Mouse (Mus musculus) layer of hippocampus, postnatal 36 days (tissue): ENCODE data around the gene Trp53rka. TPM values are rescaled to one million over a fixed set of nuclear protein-coding genes. Genes with fewer than 3 reads are reported as not detected.
"Not testable (repeated sequence)": the region's sequence is repeated elsewhere in the genome, so short reads cannot be mapped to it uniquely, and the experiment has no call there.

ENCODE experiments used
- DNase-seq, 2 experiments: peaks; one replicate each; pipeline ENCODE4 v3.0.0; 2022
- total RNA-seq, 2 experiments: library from RNA; stranded (reverse); gene quantifications; 2 replicates each; pipeline ENCODE4 v1.2.3; 2021

The Trp53rka gene
- total RNA-seq: 10 to 100 TPM; 19.4 TPM

DNA sequence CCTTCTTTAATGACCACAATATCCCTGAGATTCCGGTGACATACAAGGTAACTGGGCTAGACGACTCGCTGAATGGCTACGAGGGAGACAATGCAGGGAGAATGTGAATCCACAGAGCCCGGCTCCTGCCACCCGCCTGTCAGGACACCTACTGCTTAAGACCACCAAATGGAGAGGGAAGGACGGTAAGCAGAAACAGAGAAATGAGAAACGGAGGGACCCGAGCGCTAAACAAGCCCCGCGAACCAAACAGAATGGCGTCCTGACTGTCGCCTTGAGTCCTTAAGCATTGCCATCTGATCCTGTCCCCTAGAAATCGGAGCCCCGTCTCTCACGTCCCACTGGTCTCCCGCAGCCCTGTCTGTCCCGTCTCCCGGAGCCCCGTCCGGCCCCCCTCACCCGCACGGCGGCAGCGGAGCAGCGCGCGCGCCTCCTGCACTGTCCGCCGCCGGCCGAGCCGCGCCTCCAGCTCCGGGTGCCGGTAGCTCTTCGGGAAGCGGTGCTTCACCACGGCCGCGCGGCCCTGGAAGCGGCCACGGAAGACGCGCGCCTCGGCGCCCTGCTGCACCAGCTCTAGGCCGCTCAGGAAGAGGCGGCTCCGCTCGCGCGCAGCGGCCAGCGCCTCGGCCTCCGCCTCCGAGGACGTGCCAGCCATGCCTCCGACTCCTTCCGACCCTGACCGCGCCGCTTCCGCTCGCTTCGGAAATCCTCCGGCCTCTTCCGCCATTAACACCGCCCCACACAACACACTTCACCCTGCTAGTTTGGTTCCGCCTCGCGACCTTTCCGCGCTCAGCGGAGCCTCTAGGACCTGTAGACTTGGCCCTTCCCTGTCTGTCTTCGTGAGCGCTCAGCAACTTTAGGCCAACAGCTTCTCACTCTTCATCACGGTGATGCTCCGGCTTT lies at the start of gene Trp53rka:
Gene Trp53rka, minus strand, starts transcription at position 677 of the 906 bp plus-strand sequence.
- DNase-seq: peak; percentile 81 to 83

DNA sequence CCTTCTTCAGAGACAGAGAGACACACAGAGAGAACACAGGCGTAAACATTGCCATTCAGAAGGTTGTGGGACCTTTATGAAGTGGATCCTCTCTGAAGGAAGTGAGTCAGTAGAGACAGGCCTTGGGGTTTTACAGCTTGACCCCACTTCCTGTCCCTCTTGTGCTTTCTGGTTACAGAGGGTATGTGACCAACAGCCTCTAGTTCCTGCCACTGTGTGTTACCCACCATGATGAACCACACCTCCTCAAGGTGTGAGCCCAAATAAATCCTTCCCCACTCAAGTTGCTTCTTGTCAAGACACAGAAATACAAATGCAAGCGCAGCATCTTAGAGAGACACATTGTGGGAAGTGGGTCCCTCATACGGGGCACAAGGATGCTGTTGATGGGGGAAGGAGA lies 47.9 kb upstream of the Trp53rka start:
- DNase-seq: no peak

DNA sequence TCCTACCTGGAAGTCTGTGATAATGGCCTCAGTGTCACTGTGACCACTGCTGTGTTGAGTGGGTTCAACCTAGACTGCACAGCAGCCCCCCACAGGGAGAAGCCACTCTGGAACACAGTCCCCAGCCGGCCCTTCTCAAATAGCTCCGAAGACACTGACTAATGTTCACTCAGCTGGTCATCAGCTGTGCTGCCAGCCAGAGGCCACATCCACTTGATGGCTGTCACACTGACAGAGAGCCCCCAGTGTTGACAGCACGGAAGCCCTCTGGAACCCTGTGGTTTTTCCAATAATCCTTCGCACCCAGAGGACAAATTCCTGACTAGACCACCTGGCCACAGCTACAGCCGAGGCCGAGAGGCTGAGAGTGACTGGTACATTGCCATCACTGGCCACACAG lies 40.7 kb upstream of the Trp53rka start:
- no peak for DNase-seq

DNA sequence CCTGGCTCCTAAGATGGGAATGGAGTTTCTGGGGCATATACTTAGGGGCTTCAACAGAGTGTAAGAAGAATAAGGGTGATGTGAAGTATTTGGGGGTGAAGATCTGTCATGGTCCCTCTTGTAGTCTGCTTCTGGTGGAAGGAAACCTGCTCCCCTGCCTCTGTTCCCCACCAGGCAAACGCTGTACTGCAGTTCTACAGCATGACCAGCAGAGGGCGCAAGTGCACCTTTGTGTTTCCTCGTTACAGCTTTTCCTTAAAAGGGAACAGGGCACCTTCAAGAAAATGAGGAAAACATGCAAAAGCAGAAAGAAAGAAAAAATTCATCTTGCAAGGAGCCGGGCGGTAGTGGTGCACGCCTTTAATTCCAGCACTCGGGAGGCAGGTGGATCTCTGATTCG lies 36.0 kb upstream of the Trp53rka start:
- peak; percentile 52 to 63 for DNase-seq

DNA sequence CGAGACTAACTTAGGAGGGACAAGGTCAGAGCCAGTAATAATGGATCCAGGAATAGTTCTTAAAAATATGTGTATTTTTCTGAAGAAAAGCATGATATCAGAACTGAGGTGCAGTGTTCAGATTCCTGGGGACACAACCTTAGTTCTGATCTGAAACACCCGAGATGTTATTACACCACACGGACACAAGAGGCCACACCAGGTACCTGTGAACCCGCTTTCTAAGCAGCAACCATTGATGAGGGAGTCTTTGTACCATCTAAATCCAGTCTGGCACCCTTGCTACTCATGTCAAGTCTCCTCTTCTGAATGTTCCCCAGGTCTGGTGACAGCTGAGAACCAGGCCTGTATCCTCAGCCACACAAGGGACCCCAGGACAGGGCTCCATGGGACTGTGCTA lies 32.5 kb upstream of the Trp53rka start:
- no peak for DNase-seq

DNA sequence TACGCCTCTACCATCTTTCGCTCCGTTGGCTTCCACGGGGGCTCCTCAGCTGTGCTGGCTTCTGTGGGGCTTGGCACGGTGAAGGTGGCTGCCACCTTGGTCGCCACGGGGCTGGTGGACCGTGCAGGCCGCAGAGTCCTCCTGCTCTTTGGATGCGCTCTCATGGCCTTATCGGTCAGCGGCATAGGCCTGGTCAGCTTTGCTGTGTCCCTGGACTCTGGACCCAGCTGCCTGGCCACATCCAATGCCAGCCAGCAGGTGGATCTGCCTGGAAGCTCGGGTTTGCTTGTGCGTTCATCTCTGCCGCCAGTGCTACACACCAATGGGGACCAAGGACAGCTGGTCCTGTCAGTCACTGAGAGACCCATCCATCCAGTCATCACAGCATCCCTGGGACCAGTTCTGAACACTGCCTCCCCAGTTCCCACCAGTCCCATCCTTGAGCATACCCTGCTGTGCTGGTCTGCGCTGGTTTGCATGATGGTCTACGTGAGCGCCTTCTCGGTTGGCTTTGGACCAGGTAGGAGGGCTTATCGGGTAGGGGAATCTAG lies 22.1 kb upstream of the Trp53rka start:
- DNase-seq: no peak

DNA sequence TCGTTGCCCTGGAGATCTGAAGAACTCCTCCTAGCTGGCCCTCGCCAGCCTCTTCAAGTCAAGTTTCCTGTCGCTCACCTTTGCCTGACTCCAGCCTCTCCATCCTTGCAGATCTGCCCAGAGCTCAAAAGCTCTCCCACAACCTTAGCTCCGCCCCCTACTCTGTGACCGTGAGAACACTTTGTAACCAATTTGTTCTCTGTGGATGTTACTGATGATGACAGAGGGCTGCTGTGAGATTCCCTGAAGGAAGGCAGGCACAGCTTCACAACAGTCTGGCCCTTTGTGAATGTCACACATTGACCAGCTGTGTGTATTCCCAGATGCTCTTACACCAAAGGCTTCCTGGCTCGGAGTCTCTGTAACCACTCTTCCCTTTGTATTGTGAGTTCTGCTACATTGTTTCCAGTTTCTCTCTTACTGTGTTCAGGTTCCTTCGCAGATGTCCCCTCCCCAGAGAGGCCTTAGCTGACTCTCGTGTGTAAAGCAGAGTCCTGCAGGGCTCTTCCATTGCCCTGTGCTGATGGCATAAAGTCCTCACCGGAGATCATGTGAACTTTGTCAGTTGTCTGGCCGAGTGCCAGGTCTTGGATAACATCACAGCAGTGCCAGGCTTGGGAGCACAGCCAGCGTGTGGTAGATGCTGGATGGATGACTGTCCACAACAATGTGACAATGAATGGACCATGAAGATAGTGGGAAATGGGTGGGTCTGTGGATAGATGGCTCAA lies 19.9 kb upstream of the Trp53rka start:
- no peak for DNase-seq

DNA sequence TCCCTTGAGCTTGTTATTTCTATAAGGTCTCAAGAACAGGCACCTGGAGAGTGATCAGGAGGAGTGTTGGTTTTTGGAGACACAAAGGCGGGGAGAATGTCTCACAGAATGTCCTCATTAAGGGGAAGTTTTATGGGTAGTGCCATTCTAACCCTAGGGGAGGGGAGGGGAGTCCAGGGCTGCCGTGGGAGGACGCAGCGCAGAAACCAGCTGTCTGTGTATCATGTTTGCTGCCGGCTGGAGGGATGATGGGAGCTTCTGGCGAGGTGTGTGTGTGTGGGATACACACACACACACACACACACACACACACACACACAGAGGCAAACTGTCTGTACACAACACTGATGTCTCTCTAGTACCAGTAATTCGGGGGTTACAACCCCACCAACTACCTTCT lies 19.3 kb upstream of the Trp53rka start:
- DNase-seq: no peak

DNA sequence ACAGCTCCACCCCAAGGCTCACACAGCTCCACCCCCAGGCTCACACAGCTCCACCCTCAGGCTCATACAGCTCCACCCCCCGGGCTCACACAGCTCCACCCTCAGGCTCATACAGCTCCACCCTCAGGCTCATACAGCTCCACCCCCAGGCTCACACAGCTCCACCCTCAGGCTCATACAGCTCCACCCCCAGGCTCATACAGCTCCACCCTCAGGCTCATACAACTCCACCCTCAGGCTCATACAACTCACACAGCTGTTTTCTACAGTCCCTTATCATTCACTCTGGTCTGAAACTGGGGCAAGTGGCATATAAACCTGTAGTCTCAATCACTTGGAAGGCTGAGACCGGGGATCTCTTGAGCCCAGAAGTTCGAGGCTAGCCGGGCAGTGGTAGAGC lies 18.4 kb upstream of the Trp53rka start:
- DNase-seq: not testable (repeated sequence)

DNA sequence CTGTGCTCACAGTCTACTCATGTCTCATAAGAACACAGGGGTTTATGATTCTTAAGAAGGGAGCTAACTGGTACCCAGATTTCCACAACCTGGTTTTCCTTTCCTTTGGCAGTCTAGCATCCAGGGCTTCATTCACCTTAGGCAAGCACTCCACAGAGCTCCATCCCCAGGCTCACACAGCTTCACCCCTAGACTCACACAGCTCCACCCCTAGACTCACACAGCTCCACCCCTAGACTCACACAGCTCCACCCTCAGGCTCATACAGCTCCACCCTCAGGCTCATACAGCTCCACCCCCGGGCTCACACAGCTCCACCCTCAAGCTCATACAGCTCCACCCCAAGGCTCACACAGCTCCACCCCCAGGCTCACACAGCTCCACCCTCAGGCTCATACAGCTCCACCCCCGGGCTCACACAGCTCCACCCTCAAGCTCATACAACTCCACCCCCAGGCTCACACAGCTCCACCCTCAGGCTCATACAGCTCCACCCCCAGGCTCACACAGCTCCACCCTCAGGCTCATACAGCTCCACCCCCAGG lies 17.9 kb upstream of the Trp53rka start:
- DNase-seq: not testable (repeated sequence)

DNA sequence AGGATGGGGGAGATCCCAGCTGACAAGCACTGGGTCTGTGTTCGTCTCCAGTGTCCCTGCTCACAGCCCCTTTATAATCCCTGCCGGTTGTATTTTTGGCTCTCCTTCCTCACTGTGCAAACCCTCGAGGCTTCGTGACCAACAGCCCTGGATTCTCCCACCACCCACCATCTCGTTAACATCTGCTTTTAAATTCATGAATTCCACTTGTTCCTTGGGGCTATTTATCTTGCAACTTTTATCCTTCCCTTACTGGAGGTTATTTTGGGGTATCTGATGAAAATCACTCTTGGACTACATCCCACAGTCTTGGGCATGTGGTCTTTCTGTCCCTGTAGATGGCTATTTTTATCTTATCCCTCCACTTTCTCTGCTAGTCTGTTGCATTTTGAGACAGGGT lies 17.3 kb upstream of the Trp53rka start:
- no peak for DNase-seq

DNA sequence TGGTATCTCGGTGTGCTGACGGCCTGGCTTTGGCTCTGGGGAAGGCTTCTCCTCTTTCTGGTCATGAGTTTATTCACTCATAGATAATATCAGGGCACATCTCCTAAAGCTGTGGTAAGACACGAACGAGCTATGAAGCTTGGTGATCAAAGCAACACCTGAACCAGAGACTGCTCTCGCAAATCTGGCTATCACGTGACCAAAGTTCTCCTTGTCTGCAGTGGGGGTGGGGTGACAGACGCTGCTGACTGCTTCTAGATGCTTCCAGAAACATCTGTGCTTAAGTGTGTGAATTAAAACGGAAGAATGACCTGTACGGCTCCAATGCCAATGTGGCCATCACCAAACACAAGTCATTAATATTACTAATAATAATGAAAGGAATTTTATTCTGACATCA lies 16.6 kb upstream of the Trp53rka start:
- no peak for DNase-seq

DNA sequence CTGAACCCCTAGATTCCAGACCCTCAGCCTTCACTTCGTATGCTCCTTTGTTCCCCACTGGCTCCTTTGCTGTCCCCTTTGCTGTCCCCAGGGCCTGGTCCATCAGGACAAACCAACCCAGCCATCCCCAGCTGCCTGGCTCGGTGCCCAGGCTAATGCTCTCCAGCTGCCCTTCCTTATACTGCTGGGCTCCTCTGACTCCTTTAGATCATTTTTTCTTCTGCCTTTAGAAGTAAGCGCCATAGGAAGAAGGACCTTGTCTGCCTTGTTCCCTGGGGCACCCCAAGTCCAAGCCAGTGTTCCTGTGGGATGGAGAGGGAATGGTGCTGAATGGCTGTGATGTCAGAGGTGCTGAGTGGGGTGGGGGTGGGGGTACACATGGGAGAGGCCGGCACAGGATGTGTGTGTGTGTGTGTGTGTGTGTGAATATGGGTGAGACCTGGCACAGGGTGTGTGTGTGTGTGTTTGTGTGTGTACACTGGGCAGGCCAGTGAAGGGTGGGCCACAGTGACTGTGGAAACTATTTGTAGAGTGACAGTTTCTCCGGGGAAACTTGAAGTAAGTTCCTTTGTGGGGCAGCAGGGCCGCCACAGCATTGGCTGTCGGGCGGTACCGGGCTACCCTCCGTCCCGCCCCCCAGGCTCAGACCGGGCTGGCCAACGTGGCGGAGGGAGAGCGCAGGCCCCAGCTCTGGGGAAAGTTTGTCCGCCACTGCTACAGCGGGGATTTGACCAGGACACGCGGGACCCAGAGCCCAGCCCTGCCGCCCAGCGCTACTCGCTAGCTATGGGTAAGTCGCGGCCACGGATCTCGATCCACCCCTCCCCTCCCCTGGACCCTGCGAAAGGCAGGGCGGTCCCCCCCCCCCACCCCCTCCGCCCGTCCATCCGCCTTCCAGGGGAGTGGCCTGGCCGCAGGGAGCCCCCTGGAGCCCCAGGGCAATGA lies 10.4 kb upstream of the Trp53rka start, which contains the start of gene Slc2a10:
Gene Slc2a10, plus strand, starts transcription at position 529 of the 945 bp plus-strand sequence.
- no peak for DNase-seq

DNA sequence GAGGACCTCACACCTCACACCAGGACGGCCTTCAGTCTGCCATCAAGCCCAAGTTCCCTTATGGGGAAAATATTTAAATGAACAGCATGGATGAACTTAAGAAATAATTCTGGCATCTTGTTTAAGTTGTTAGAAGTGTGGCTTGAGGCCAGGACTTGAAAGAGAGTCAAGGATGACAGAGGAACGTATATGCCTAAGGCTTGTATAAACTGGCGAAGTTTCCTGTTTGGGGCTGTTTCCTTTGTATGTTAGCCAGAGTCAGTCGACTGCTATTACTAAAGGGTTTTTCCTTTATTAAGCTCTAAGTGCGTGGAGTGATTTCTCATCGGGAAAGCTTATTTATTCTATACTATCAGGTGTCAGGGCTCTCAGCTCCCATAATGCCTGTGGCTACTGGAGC lies 5.7 kb upstream of the Trp53rka start:
- no peak for DNase-seq

DNA sequence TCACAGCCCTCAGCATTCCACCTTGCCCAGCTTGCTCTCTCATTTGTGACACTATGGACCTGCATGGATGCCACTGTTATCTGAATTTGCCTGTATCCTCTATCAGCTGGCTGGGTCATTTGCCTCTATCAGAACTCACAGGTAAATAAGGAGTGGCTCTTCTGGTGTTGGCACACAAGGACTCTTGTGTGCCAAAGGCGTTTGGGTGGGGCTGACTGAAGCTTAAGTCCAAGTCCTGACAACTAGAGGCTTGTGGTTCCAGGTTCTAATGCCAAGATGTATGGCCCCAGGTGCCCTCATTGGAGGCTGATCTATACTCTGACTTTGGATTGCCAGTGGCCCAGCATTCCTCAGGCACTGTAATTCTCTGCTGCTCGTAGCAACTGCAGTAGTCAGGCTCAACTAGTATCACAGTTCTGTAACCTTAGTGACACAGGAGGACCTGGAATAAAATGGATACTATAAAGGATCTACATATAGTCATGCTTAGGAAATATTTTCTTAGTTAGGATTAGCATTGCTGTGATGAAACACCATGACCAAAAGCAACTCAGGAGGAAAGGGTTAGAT lies 4.7 kb upstream of the Trp53rka start:
- no peak for DNase-seq

DNA sequence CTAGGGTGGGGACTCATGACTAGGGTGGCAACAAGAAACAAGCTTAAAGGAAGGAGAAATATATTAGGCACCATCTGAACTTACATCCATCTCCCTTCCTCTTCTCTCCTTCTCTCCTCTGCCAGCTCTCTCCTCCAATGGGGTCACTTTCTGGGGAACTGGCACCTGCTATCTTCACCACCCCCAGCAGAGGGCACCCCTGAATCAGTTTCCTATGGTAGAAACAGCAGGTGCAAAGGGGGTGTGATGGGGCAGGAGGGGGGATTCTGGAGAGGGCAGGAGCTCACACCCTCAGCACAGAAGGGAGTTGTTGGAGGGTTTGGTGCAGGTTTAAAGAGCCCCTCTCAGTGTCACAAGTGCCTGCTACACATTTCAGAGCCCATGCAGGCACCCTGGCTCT lies 3.1 kb upstream of the Trp53rka start:
- peak; percentile 51 to 61 for DNase-seq

DNA sequence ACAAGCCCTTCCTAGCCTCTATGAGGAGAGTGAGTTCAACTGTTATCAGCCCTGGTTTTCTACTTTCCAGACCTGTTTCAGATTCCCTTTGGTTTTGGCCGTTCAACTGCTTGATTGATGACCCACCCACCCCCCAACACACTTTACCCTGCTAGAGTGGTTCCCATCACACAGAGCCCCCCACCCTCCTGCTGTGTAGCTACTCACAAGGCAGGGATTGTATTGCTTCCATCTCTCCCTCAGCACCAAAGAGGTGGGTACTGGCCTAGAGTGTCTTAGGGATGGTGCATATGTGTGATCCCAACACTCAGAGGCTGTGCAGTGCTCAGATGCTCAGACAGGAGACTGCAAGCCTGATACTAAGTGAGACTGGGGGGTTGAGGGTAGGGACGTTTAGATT lies 1.4 kb upstream of the Trp53rka start:
- DNase-seq: no peak

DNA sequence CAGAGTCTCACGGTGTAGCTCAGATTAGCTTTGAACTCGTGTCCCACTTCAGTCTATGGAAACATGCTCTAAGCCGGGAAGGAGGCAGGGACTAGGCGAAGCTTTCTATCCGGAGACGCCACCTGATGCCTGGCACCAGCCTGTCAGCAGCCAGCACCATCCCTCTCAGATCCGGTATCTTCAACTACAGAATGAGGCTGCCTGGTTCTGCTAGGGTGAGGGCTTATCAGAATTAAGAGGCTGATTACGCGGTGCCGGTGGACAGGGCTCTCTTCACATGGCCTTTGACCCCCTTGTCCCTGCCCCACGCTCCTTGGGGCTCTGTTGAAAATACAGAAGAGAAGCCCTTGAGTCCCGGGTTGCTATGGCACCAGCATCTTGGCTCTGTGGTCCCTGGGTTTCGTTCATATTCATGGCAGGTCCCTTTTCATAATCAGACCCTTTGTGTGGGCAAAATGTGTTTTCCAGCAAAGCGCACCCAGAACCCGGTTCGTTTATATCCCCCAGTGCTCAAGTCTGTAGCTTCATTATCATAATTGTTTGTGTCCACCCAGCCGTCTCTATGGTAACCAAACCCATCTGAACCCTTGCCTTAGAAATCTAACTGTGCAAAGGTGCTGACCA lies 575 bp upstream of the Trp53rka start:
- DNase-seq: peak; percentile 42 to 59

DNA sequence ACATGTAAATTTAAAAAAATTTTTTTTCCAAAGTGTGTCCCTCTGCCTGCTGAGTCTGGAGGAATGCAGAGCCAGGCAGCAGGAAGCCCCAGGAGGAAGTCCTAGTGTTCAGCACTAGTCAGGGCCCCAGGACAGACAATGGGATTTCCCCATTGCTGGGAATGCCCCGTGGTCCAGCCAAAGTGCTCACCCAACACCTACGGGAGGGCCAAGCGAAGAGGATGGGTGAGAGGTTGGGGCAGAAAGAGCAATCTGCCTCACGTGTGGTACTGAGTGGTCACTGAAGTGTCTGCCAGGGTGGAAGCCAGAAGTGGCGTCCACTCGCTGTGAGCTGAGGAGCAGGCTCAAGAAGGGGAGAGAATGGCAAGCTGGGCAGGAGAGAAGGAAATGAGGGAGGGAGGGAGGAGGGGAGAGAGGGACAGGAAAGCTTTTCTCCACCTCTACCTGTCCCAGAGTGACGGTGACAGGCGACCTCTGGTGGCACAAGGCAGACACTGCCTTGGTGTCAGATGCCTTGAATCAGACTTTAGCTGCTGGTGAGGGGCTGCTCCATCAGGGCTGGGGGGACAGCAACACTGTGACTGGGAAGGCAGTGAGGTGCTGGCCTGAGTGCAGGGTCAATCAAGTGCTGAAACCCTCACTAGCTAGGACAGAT lies 6.1 kb downstream of the Trp53rka start:
- DNase-seq: peak; percentile 58 to 67

DNA sequence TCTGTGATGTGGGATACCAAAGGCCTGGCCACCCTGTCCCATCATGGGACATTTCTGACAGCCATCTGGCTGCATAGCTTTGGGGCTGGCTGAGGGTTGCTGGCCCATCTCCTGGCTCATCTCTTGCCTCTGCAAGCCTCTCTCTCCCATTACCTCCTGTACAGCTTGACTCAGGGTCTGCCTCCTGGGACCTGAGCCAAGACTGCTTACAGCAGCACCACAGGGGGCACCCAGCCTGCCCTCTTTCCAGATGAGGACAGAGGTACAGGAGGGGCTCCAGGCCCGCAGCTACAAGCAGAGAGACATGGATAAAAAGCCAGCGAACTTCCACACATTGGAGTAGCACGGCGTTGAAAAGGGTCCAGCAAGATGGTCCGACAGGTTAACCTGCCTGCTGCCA lies 6.7 kb downstream of the Trp53rka start:
- DNase-seq: no peak
